Mouse (Mus musculus): Measurements from ENCODE around the gene Agl. TPM values are rescaled to one million over a fixed set of nuclear protein-coding genes. Genes with fewer than 3 reads are reported as not detected.

Agl gene
- total RNA-seq (2021) = 10 to 100 TPM; 25.5 to 26.1 TPM

GRCm38 (mm10) chr3:116807811-116808506, at the start of gene Agl:
Gene Agl (minus strand): TSS chr3:116808166.
- intact Hi-C loops (cut with DNase I) = no loop called here
- peak; percentile 90 to 99 for DNase-seq (ENCODE audit: extremely low spot score in 1 of 2, low spot score in 2 of 2)

- DNase-seq (ENCODE audit: extremely low spot score in 1 of 2, low spot score in 2 of 2) = no peak
- intact Hi-C loops (cut with DNase I) = no loop called here
Observed at GRCm38 (mm10) chr3:116857611-116858010, 49.6 kb upstream of the Agl start.

DNA sequence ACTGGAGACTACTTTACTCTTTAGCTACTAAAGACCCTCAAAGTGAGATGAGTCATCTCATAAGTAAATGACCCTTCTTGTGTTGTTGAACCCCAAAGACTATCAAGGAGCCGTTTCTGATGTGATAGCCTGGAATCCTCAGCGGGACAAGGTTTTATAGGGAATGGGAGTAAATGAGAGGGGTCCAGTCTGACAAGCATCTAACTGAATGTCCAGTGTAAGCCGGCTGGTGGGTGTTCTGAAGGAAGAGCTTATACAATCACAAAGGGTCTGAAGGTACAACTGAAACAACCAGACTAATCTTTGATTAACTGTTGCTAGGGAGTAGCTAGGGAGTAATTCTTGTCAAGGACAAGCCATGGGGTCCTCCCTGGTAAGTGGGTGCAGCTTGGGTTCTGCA, 44.5 kb upstream of the Agl start:
- no peak for DNase-seq (ENCODE audit: extremely low spot score in 1 of 2, low spot score in 2 of 2)
- intact Hi-C loops (cut with DNase I) = no loop called here

DNA sequence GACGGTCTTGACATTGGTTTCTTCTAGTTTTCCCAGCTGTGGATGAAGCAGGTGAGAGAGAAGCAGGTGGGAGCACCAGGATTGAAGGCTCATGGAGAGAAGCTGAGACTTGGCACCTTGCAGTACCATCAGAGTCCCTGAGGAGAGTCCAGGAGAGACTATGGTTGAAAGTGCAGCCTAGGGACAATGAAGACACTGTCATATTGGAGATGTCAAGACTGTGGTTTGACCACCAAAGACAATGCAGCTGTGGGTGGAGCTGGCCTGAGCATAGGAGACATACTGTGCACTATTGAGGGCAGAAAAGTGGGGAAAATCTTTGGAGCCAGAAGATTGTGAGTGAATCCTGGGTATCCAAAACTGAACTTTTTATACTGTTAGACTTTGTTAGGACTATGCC, 42.4 kb upstream of the Agl start:
- intact Hi-C loops (cut with DNase I) = no loop called here
- no peak for DNase-seq (ENCODE audit: extremely low spot score in 1 of 2, low spot score in 2 of 2)

- intact Hi-C loops (cut with DNase I) = no loop called here
Observed at GRCm38 (mm10) chr3:116848936-116849335, 41.0 kb upstream of the Agl start.

DNA sequence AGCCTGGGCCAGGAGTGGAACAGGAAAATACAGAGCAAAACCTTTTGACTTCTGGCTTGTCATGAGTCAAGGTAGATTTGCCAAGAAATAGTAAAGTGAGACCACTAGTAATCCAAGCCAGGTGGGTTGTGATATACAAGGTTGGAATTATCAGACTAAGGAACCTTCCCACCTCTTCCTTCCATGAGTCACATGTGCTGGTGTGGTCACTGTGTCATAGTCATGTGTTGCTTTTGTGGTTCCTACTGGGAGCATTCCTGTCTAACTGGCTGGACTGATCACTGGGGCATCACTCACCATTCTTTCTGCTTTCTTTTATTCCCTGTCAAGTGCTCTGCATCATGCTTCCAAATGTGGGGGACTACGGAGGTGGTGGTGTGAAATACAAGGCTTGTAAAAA, 40.1 kb upstream of the Agl start:
- no peak for DNase-seq (ENCODE audit: extremely low spot score in 1 of 2, low spot score in 2 of 2)
- intact Hi-C loops (cut with DNase I) = no loop called here

More at GRCm38 (mm10) chr3:116848936-116849335, 41.0 kb upstream of the Agl start:
- DNase-seq (ENCODE audit: extremely low spot score in 1 of 2, low spot score in 2 of 2) = no peak

DNA sequence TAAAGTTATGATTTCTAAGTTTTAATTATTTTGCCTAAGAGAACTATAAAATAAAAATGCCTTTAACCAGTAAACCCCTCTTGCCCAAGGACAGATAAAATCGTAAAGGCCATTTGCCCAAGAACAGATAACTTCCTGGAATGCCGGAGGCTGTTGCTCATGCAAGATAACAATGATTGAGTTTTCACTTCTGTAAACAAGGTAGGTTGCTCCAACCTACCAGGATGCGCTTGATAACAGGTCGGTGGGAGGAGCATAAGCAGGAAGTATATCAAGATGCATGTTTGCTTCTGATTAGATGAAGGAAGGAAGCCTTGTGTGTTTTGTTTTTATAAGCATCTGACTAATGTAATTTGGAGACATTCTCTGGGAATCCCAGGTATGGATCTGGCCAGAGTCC, 38.1 kb upstream of the Agl start:
- intact Hi-C loops (cut with DNase I) = no loop called here
- no peak for DNase-seq (ENCODE audit: extremely low spot score in 1 of 2, low spot score in 2 of 2)

- intact Hi-C loops (cut with DNase I) = no loop called here
- DNase-seq (ENCODE audit: extremely low spot score in 1 of 2, low spot score in 2 of 2) = no peak
Observed at GRCm38 (mm10) chr3:116844880-116845579, 37.1 kb upstream of the Agl start.

GRCm38 (mm10) chr3:116841311-116841710, 33.3 kb upstream of the Agl start:
- intact Hi-C loops (cut with DNase I) = no loop called here
- no peak for DNase-seq (ENCODE audit: extremely low spot score in 1 of 2, low spot score in 2 of 2)

- intact Hi-C loops (cut with DNase I) = loop anchor here (5.0 to 10.0 kb wide), 3 partner anchors 60 to 505 kb away; partner anchors contain the start of gene Sass6
- DNase-seq (ENCODE audit: extremely low spot score in 1 of 2, low spot score in 2 of 2) = no peak
Observed at GRCm38 (mm10) chr3:116836681-116837475, 28.9 kb upstream of the Agl start.

- intact Hi-C loops (cut with DNase I) = loop anchor here (5.0 to 10.0 kb wide), 3 partner anchors 59 to 504 kb away; partner anchors contain the start of gene Sass6
- peak; percentile 85 to 86 for DNase-seq (ENCODE audit: extremely low spot score in 1 of 2, low spot score in 2 of 2)
Observed at GRCm38 (mm10) chr3:116835770-116836680, 28.1 kb upstream of the Agl start.

- intact Hi-C loops (cut with DNase I) = loop anchor here (5.0 to 10.0 kb wide), 3 partner anchors 58 to 503 kb away; partner anchors contain the start of gene Sass6
- DNase-seq (ENCODE audit: extremely low spot score in 1 of 2, low spot score in 2 of 2) = no peak
Observed at GRCm38 (mm10) chr3:116835350-116835749, 27.4 kb upstream of the Agl start.

GRCm38 (mm10) chr3:116834241-116834640, 26.3 kb upstream of the Agl start:
- no peak for DNase-seq (ENCODE audit: extremely low spot score in 1 of 2, low spot score in 2 of 2)
- intact Hi-C loops (cut with DNase I) = loop anchor here (10.0 kb wide), 1 partner anchor 239 kb away; the partner anchor contains the start of gene Sass6

DNA sequence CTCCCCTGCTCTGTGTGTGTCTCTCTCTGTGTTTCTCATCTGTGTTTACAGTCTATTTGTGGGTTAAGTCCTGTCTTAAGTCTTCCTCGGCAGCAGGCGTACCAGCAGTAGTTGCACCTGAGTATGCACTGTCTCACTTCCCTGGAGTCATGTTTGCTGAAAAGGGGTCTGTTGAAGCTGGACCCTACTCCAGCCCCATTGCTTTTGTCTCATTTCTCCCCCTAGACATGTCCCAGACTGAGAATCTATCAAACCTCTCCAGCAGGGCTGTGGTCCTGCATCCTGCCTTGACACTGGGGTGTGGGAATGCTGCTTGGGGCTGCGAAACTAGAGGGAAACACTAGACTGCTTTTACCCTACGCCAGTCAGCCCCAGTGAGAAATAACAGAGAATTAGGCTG, 25.5 kb upstream of the Agl start:
- no peak for DNase-seq (ENCODE audit: extremely low spot score in 1 of 2, low spot score in 2 of 2)
- intact Hi-C loops (cut with DNase I) = loop anchor here (10.0 kb wide), 1 partner anchor 239 kb away; the partner anchor contains the start of gene Sass6

GRCm38 (mm10) chr3:116832526-116833310, 24.8 kb upstream of the Agl start:
- DNase-seq (ENCODE audit: extremely low spot score in 1 of 2, low spot score in 2 of 2) = no peak
- intact Hi-C loops (cut with DNase I) = loop anchor here (10.0 kb wide), 1 partner anchor 238 kb away; the partner anchor contains the start of gene Sass6

- intact Hi-C loops (cut with DNase I) = loop anchor here (10.0 kb wide), 1 partner anchor 237 kb away; the partner anchor contains the start of gene Sass6
- no peak for DNase-seq (ENCODE audit: extremely low spot score in 1 of 2, low spot score in 2 of 2)
Observed at GRCm38 (mm10) chr3:116831324-116831723, 23.4 kb upstream of the Agl start.

DNA sequence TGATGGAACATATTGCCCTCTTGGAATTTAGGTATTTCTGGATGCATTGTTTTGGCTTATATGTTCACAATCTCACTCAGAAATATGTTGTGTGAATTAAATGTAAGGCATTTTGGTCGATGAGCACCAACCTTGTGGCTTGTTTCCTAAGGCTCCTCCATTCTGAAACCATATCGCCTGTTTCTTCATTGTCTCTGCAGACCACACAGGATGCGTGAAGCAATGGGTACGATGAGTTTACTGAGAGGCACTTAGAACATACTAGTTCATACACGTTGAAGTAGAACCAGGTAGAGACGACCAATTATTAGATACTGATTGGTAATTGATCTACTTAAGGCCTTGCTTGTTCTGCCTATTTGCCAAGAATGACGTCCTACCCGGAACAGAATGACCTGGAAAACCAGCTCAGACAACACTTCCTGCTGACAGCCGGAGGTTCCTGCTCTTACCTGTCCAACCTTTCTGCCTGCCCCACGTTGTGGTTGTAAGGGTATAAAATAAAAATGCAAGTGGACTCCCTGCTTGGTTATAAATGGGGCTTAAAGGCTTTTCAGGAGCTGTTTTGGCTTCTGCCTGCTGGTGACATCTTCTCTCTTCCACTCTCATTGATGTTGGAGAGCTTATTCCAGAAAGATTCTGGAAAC, 21.4 kb upstream of the Agl start:
- DNase-seq (ENCODE audit: extremely low spot score in 1 of 2, low spot score in 2 of 2) = no peak
- intact Hi-C loops (cut with DNase I) = no loop called here
